Mouse (Mus musculus) MEL (cell line): ENCODE measurements around the gene Slain1.

Source experiments
- CTCF ChIP-seq, 3 experiments: IDR thresholded peaks in 2 of 3; conservative IDR thresholded peaks in 1 of 3; 2 replicates each; pipeline ENCODE4 v1.5.1; 2011 to 2012; ENCODE audit warnings: low read length in 3 of 3, low read depth in 2 of 3, mild to moderate bottlenecking in 2 of 3, improper control_type of control experiment in 1 of 3, inconsistent platforms in 1 of 3, mixed read lengths in 1 of 3, moderate library complexity in 1 of 3; ENCODE audit not compliant: control insufficient read depth in 1 of 3, insufficient read depth in 1 of 3, poor library complexity in 1 of 3, severe bottlenecking in 1 of 3
- E2F4 ChIP-seq: IDR thresholded peaks from 2 replicates; pipeline ENCODE4 v1.6.1; 2011; ENCODE audit warnings: low read depth, low read length, improper control_type of control experiment, borderline replicate concordance
- GATA1 ChIP-seq: IDR thresholded peaks from 2 replicates; pipeline ENCODE4 v1.6.1; 2011; ENCODE audit warnings: low read depth, low read length, improper control_type of control experiment
- KAT2A ChIP-seq: conservative IDR thresholded peaks from 2 replicates; pipeline ENCODE4 v1.6.1; 2012; ENCODE audit warnings: low read depth, low read length, improper control_type of control experiment, inconsistent platforms
- POLR2A ChIP-seq, 2 experiments: IDR thresholded peaks; 2 replicates each; pipeline ENCODE4 v1.6.1; 2011 to 2012; ENCODE audit warnings: low read length in 2 of 2, mild to moderate bottlenecking in 2 of 2, control low read depth in 1 of 2, improper control_type of control experiment in 1 of 2, low read depth in 1 of 2, moderate library complexity in 1 of 2; ENCODE audit not compliant: control insufficient read depth in 1 of 2, insufficient read depth in 1 of 2, poor library complexity in 1 of 2
- SIN3A ChIP-seq: IDR thresholded peaks from 2 replicates; pipeline ENCODE4 v1.6.1; 2012; ENCODE audit warnings: low read length, improper control_type of control experiment, inconsistent platforms
- UBTF ChIP-seq: IDR thresholded peaks from 2 replicates; pipeline ENCODE4 v1.6.1; 2012; ENCODE audit warnings: low read depth, mild to moderate bottlenecking, inconsistent platforms, low read length, improper control_type of control experiment, moderate library complexity, borderline replicate concordance; ENCODE audit not compliant: insufficient read depth
- USF2 ChIP-seq, 2 experiments: IDR thresholded peaks; 2 replicates each; pipeline ENCODE4 v1.6.1; 2011 to 2012; ENCODE audit warnings: improper control_type of control experiment in 2 of 2, low read length in 2 of 2, borderline replicate concordance in 1 of 2, inconsistent platforms in 1 of 2, low read depth in 1 of 2, mild to moderate bottlenecking in 1 of 2; ENCODE audit not compliant: insufficient read depth in 1 of 2
- ZKSCAN1 ChIP-seq: IDR thresholded peaks from 2 replicates; pipeline ENCODE4 v1.6.1; 2012; ENCODE audit warnings: low read depth, mild to moderate bottlenecking, inconsistent platforms, low read length, improper control_type of control experiment, moderate library complexity

- TF ChIP-seq E2F4 (no peak), USF2 (IDR thresholded peaks at IDR 0.05; ENCODE audit: borderline replicate concordance in 1 of 2, insufficient read depth in 1 of 2, low read depth in 1 of 2, low read length in 2 of 2) (no peak), CTCF (IDR thresholded peaks at IDR 0.05 in 2 of 3, conservative IDR thresholded peaks at IDR 0.05 in 1 of 3; ENCODE audit: control insufficient read depth in 1 of 3, insufficient read depth in 1 of 3, low read depth in 2 of 3, low read length in 3 of 3, poor library complexity in 1 of 3, severe bottlenecking in 1 of 3) (no peak), ZKSCAN1 (no peak), POLR2A (IDR thresholded peaks at IDR 0.05; ENCODE audit: control insufficient read depth in 1 of 2, insufficient read depth in 1 of 2, low read depth in 1 of 2, low read length in 2 of 2, poor library complexity in 1 of 2) (no peak), UBTF (no peak), GATA1 (no peak), SIN3A (no peak), KAT2A (no peak)
These were observed 101.4 kb downstream of the Slain1 start for GRCm38 (mm10) chr14:103751384-103751783.
